31 mouse cellular contexts compared by ENCODE assay signal in genomic region chr10:19724158-19724832, GRCm38 (mm10). TPM values are rescaled to one million over a fixed set of nuclear protein-coding genes. Genes with fewer than 3 reads are reported as not detected.
A peak's percentile ranks its signal among the peaks of the same experiment; 100 is the strongest.
DNase-seq lines count a peak whose midpoint lies in the region; ATAC-seq lines count a peak whose summit lies in the region.
"Had no signal": no experiment of that assay in that cellular context is flagged by ENCODE, and none has a peak within 500 bp of the region (broad histone marks: within the 10 kb centered on the region; RNA-seq: fewer than 3 reads in every experiment).

No protein-coding gene starts in this region.

- H3K27me3 ChIP-seq in liver, embryonic 11.5 days (replicated peaks; ENCODE audit: control insufficient read depth, insufficient read depth, low read length) = no peaks in the 10 kb centered on the region
- no peaks in the 10 kb centered on the region for H3K27me3 ChIP-seq in hindbrain, embryonic 16.5 days (replicated peaks; ENCODE audit: control insufficient read depth, insufficient read depth, low read length)
- H3K27me3 ChIP-seq: CH12.LX; embryonic facial prominence, embryonic 13.5 days; limb, embryonic 12.5 days; midbrain, embryonic 15.5 days; neural tube, embryonic 13.5 days had no signal

- H3K27ac ChIP-seq in liver, embryonic 11.5 days (ENCODE audit: low read depth, low read length) = no peak overlapping the region
- no peak overlapping the region for H3K27ac ChIP-seq in hindbrain, embryonic 16.5 days (ENCODE audit: low read depth, low read length)
- H3K27ac ChIP-seq: embryonic facial prominence, embryonic 13.5 days; hindbrain, embryonic 10.5 days; hindbrain, postnatal 0 days; limb, embryonic 12.5 days; midbrain, embryonic 15.5 days; neural tube, embryonic 13.5 days had no signal

- H3K9ac ChIP-seq in liver, embryonic 11.5 days (ENCODE audit: low read depth, low read length) = no peak overlapping the region
- H3K9ac ChIP-seq in hindbrain, embryonic 16.5 days (ENCODE audit: low read depth, low read length) = no peak overlapping the region
- H3K9ac ChIP-seq: embryonic facial prominence, embryonic 13.5 days; limb, embryonic 12.5 days; midbrain, embryonic 15.5 days; neural tube, embryonic 13.5 days had no signal

- no peaks in the 10 kb centered on the region for H3K36me3 ChIP-seq in liver, embryonic 11.5 days (ENCODE audit: control insufficient read depth, insufficient read depth, low read length)
- no peaks in the 10 kb centered on the region for H3K36me3 ChIP-seq in hindbrain, embryonic 16.5 days (ENCODE audit: control insufficient read depth, insufficient read depth, low read length)
- H3K36me3 ChIP-seq: embryonic facial prominence, embryonic 13.5 days; hindbrain, embryonic 10.5 days; limb, embryonic 12.5 days; midbrain, embryonic 15.5 days; neural tube, embryonic 13.5 days had no signal

- peak; percentile 44 for DNase-seq in 416B (ENCODE audit: low read depth)
- peak; percentile 38 for DNase-seq in c-Kit-positive CD71-positive TER-119-negative erythroid progenitor cells, embryonic 14.5 days (ENCODE audit: low read depth)
- DNase-seq in liver, embryonic 11.5 days (ENCODE audit: low spot score) = no peak
- no peak for DNase-seq in adrenal gland, adult 8-10 months
- no peak for DNase-seq in T-cell, adult 2 months (ENCODE audit: low spot score)
- DNase-seq: adrenal gland, postnatal 36 days; cerebellum, adult 18-20 months; cerebellum, postnatal 25 days; embryo, embryonic 11 days; gastrocnemius, postnatal 10 days; kidney, adult 9 months; kidney, postnatal 14 days; lung, adult 2 months; lung, postnatal 14 days; right cerebral cortex, adult 18-20 months; thymus, adult 2 months had no signal

- no peak overlapping the region for H3K4me2 ChIP-seq in liver, embryonic 11.5 days
- no peak overlapping the region for H3K4me2 ChIP-seq in hindbrain, embryonic 16.5 days (ENCODE audit: low read length)
- H3K4me2 ChIP-seq: embryonic facial prominence, embryonic 13.5 days; heart, embryonic 11.5 days; limb, embryonic 12.5 days; midbrain, embryonic 15.5 days; neural tube, embryonic 13.5 days had no signal

- no peak overlapping the region for H3K4me3 ChIP-seq in liver, embryonic 11.5 days (ENCODE audit: low read depth, low read length)
- H3K4me3 ChIP-seq in hindbrain, embryonic 16.5 days (ENCODE audit: low read length) = no peak overlapping the region
- H3K4me3 ChIP-seq: embryonic facial prominence, embryonic 13.5 days; hindbrain, embryonic 10.5 days; limb, embryonic 12.5 days; megakaryocyte, embryonic 14.5 days; midbrain, embryonic 15.5 days; neural tube, embryonic 13.5 days had no signal

- no peaks in the 10 kb centered on the region for H3K4me1 ChIP-seq in liver, embryonic 11.5 days (replicated peaks; ENCODE audit: control insufficient read depth, insufficient read depth, low read length)
- H3K4me1 ChIP-seq in hindbrain, embryonic 16.5 days (ENCODE audit: control insufficient read depth, insufficient read depth, low read depth, low read length) = no peaks in the 10 kb centered on the region
- H3K4me1 ChIP-seq: hindbrain, embryonic 10.5 days; limb, embryonic 12.5 days; midbrain, embryonic 15.5 days; neural tube, embryonic 13.5 days had no signal

- WGBS in liver, embryonic 11.5 days = 74% methylated on average over 11 of the region's 11 CpGs
- 94% methylated on average over 11 of the region's 11 CpGs for WGBS in hindbrain, embryonic 16.5 days

- ATAC-seq in liver, embryonic 11.5 days (replicated peaks; ENCODE audit: low FRiP score) = peak; percentile 87
- ATAC-seq in megakaryocyte, adult 5-6 weeks (ENCODE audit: poor library complexity, severe bottlenecking) = 0 out of 2 replicates have a peak, but pooled peaks have one; percentile 43
- no peak for ATAC-seq in hindbrain, embryonic 16.5 days
- ATAC-seq: hindbrain, postnatal 0 days; intestine, embryonic 16.5 days; midbrain, embryonic 15.5 days had no signal

- no peaks in the 10 kb centered on the region for H3K9me3 ChIP-seq in liver, embryonic 11.5 days (ENCODE audit: control insufficient read depth, low read length)
- H3K9me3 ChIP-seq in hindbrain, embryonic 16.5 days (ENCODE audit: control insufficient read depth, low read length) = no peaks in the 10 kb centered on the region
- H3K9me3 ChIP-seq: embryonic facial prominence, embryonic 13.5 days; hindbrain, embryonic 10.5 days; limb, embryonic 12.5 days; megakaryocyte, embryonic 14.5 days; midbrain, embryonic 15.5 days; neural tube, embryonic 13.5 days had no signal

RNA-seq across cellular contexts. Expression of gene Il20ra, which starts 11.9 kb away (rescaled TPM):
- polyA plus RNA-seq in liver, embryonic 11.5 days (2014; fragmentation: Nextera tagmentation; extraction: Ambion mirVana) = 0.52 and 0.66 TPM in 2 replicates
- total RNA-seq in megakaryocyte, adult 5-6 weeks (2015) = 0.39 TPM in 1 of 2 replicates, not detected in the other
- total RNA-seq in megakaryocyte, adult 5-6 weeks (2017) = 0.73 TPM in 1 of 2 replicates, not detected in the other
- 1 to 10 TPM; 3.2 to 7.0 (median 5.5) TPM for total RNA-seq in adrenal gland, adult 8-10 months (2022)
- 0.44 and 0.75 TPM in 2 replicates for polyA plus RNA-seq in hindbrain, embryonic 16.5 days (2015; fragmentation: Nextera tagmentation; extraction: Ambion mirVana)
- total RNA-seq: CH12.LX; gastrocnemius, postnatal 10 days; layer of hippocampus, postnatal 25 days had no signal
- polyA plus RNA-seq: heart, postnatal 0 days; neural tube, embryonic 13.5 days; small intestine, adult 2 months had no signal

Comparison
In these comparisons a context has a peak if more than half of its experiments do, and no peak if none do; other contexts are left out.
1. DNase-seq: peak in 416B (single experiment) and c-Kit-positive CD71-positive TER-119-negative erythroid progenitor cells, embryonic 14.5 days (single experiment); none in liver, embryonic 11.5 days (single experiment), adrenal gland, adult 8-10 months (single experiment) and T-cell, adult 2 months (single experiment).